19 mouse cellular contexts compared by ENCODE assay signal in the genomic region with DNA sequence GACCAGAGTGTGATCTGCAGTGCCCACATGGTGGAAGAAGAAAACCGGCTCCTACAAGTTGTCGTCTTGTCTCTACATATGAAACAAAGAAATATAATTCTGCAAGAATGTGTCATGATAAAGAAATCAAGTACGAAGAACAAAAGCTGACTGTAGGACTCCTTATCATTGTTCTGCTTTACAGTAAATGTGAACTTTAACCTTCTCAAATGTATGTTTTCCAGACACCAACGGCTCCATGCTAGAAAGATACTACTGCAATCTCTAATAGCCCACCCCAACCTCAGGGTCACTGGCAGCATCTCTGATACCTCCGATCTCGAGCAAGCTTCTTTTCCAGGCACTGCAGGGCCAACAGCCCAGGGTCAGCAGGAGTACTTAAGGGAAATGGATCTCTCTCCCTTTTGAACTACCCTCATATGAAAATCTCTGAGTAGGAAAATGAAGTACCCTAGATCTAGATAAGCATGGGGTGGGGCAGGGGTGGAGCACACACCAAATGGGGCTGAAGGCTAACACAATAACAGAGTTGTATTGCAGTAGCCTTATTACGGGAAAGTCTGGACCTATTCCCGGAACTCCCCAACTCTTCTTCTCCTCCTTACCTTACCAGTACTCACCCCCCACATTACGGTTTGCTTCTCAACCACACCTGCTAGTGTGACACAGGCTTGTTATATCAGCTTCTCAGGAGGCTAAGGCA.
"Had no signal": no experiment of that assay in that cellular context is flagged by ENCODE, and none has a peak within 500 bp of the region (broad histone marks: within the 10 kb centered on the region; RNA-seq: fewer than 3 reads in every experiment).

No protein-coding gene starts in this region.

- H3K9ac ChIP-seq: limb, embryonic 13.5 days; liver, embryonic 12.5 days; liver, embryonic 15.5 days; midbrain, embryonic 13.5 days had no signal

- H3K4me1 ChIP-seq: limb, embryonic 10.5 days; limb, embryonic 13.5 days; liver, embryonic 15.5 days; midbrain, embryonic 10.5 days; midbrain, embryonic 13.5 days had no signal

- H3K27ac ChIP-seq: kidney, postnatal 0 days; layer of hippocampus, adult 2 months; limb, embryonic 10.5 days; limb, embryonic 13.5 days; liver, embryonic 12.5 days; liver, embryonic 15.5 days; midbrain, embryonic 10.5 days; midbrain, embryonic 13.5 days had no signal

- H3K4me2 ChIP-seq: limb, embryonic 13.5 days; liver, embryonic 12.5 days; liver, embryonic 15.5 days; midbrain, embryonic 13.5 days had no signal

- H3K9me3 ChIP-seq: limb, embryonic 10.5 days; limb, embryonic 13.5 days; liver, embryonic 12.5 days; liver, embryonic 15.5 days; midbrain, embryonic 10.5 days; midbrain, embryonic 13.5 days had no signal

- H3K4me3 ChIP-seq: layer of hippocampus, adult 2 months; limb, embryonic 10.5 days; limb, embryonic 13.5 days; liver, embryonic 12.5 days; liver, embryonic 15.5 days; midbrain, embryonic 10.5 days; midbrain, embryonic 13.5 days had no signal

- ATAC-seq: liver, embryonic 12.5 days; midbrain, embryonic 13.5 days; midbrain, embryonic 16.5 days had no signal

- H3K27me3 ChIP-seq: limb, embryonic 13.5 days; liver, embryonic 12.5 days; liver, embryonic 15.5 days; midbrain, embryonic 13.5 days had no signal

- DNase-seq: kidney, adult 2 months; kidney, postnatal 25 days; layer of hippocampus, adult 9-11 months; liver; lung, adult 18-20 months; lung, postnatal 10 days; lung, postnatal 4 days; thymus, adult 2 months; thymus, postnatal 14 days; thymus, postnatal 4 days had no signal

- H3K36me3 ChIP-seq: limb, embryonic 10.5 days; limb, embryonic 13.5 days; liver, embryonic 12.5 days; liver, embryonic 15.5 days; midbrain, embryonic 10.5 days; midbrain, embryonic 13.5 days had no signal
